Mouse (Mus musculus) thymus, adult 18-20 months (tissue): ENCODE measurements around the gene Has3.
A peak's percentile ranks its signal among the peaks of the same experiment; 100 is the strongest.
"Not testable (repeated sequence)": the region's sequence is repeated elsewhere in the genome, so short reads cannot be mapped to it uniquely, and the experiment has no call there.

Experiments used
- DNase-seq, 2 experiments: peaks; one replicate each; pipeline ENCODE4 v3.0.0; 2022; ENCODE audit warnings: mixed read lengths in 2 of 2

Has3 gene

GRCm38 (mm10) chr8:106887336-106888189 is 17.5 kb downstream of the Has3 start:
- peak in 1 of 2 experiments; percentile 29 for DNase-seq

GRCm38 (mm10) chr8:106888803-106889202 is 18.8 kb downstream of the Has3 start:
- DNase-seq = no peak

GRCm38 (mm10) chr8:106892210-106892805 is 22.3 kb downstream of the Has3 start:
- DNase-seq = peak; percentile 41 to 56

GRCm38 (mm10) chr8:106892806-106893451 is 22.9 kb downstream of the Has3 start:
- DNase-seq = peak; percentile 26 to 38

- peak; percentile 74 to 76 for DNase-seq
Measured at GRCm38 (mm10) chr8:106893481-106894156, 23.6 kb downstream of the Has3 start, which contains the start of gene Utp4. Utp4 (plus strand) TSS chr8:106893636.

- DNase-seq = no peak
Measured at GRCm38 (mm10) chr8:106899473-106899872, 29.4 kb downstream of the Has3 start.

GRCm38 (mm10) chr8:106905727-106906480 is 35.9 kb downstream of the Has3 start:
- no peak for DNase-seq

GRCm38 (mm10) chr8:106906635-106907034 is 36.6 kb downstream of the Has3 start:
- no peak for DNase-seq

- DNase-seq = no peak
Measured at GRCm38 (mm10) chr8:106907450-106907849, 37.4 kb downstream of the Has3 start.

GRCm38 (mm10) chr8:106908291-106908690 is 38.2 kb downstream of the Has3 start:
- DNase-seq = no peak

- DNase-seq = no peak
Measured at GRCm38 (mm10) chr8:106913631-106914030, 43.6 kb downstream of the Has3 start.

GRCm38 (mm10) chr8:106919721-106920394 is 49.8 kb downstream of the Has3 start:
- no peak for DNase-seq

GRCm38 (mm10) chr8:106920395-106920741 is 50.3 kb downstream of the Has3 start:
- no peak for DNase-seq

GRCm38 (mm10) chr8:106924057-106924456 is 54.0 kb downstream of the Has3 start:
- no peak for DNase-seq

- no peak for DNase-seq
Measured at GRCm38 (mm10) chr8:106924904-106925349, 54.9 kb downstream of the Has3 start.

GRCm38 (mm10) chr8:106925446-106925845 is 55.4 kb downstream of the Has3 start:
- DNase-seq = no peak

- DNase-seq = no peak
Measured at GRCm38 (mm10) chr8:106927247-106927646, 57.2 kb downstream of the Has3 start.

- DNase-seq = not testable (repeated sequence)
Measured at GRCm38 (mm10) chr8:106928182-106928581, 58.1 kb downstream of the Has3 start.

- DNase-seq = no peak
Measured at GRCm38 (mm10) chr8:106929155-106929913, 59.3 kb downstream of the Has3 start.

GRCm38 (mm10) chr8:106929921-106930320 is 59.9 kb downstream of the Has3 start:
- DNase-seq = no peak
